Mouse (Mus musculus): ENCODE measurements around the gene Inpp5f.
"Not testable (repeated sequence)": the region's sequence is repeated elsewhere in the genome, so short reads cannot be mapped to it uniquely, and the experiment has no call there.

Inpp5f gene

DNA sequence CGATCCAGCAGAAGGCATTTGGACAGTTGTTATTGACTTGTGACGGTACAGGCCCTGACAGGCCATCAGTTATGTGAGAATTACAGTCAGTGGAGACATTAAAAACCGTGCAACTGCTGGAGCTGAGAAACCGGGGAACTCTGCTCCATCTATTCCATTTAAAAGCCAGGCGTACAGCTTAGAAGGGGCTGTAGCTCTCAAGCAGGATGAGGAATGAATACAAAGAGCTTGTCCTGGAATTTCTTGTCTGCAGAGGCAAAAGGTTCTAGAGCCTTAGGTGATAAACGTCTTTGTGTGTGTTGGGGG is 18.2 kb upstream of the Inpp5f start:
- no peak for DNase-seq (ENCODE audit: low spot score in 2 of 2)

DNA sequence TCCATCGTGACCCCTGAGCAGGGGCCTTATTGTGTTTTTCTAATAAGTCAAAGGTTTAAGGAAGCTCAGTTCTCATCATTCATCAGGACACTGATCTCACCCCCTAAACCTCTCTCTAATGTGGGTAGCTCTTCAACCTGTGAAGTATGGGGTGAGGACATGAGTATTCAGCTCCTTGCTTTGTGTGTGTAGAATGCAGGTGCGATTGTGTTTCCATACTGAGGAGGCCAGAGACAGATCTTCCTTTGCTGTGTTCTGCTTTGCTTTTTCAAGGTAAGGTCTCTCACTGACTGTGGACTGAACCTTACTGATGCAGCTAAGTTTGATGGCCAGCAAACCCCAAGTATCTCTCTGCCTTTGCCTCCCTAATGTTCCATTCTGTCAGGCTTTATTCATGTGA is 14.9 kb upstream of the Inpp5f start:
- DNase-seq (ENCODE audit: low spot score in 2 of 2): no peak

DNA sequence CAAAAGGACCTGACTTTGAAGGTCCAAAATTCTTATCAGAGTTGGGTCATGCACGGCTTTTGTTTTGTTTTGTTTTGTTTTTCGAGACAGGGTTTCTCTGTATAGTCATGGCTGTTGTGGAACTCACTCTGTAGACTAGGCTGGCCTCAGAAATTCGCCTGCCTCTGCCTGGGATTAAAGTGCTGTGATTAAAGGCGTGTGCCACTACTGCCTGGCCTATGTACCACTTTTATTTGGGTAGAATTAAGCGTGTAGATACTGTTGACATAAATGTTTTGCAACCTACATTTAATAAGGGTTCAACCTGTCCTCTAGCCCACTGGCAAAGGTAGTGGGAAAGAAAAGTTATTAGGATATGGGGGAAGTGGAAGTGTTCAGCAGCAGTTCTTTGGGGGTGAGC is 12.1 kb upstream of the Inpp5f start:
- no peak for DNase-seq (ENCODE audit: low spot score in 2 of 2)

DNA sequence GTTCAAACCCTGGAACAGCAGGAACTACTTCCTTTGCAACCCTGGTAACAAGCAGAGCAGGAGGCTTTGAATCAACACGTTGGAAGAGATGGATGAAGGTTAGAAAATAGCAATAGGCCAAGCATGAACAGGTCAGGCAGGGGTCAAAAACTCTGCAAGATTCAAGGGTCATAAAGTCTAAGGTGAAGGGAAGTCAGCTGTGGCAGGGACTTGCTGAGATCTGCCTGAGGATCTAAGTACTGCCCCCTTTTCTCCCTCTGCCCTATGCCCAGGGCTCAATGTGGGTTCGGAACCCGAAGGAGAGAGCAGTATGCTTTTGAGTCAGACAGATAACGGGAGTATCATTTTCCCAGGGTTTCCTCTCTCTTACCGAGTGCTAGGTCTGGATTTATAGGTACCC is 9.3 kb upstream of the Inpp5f start:
- DNase-seq (ENCODE audit: low spot score in 2 of 2): no peak

DNA sequence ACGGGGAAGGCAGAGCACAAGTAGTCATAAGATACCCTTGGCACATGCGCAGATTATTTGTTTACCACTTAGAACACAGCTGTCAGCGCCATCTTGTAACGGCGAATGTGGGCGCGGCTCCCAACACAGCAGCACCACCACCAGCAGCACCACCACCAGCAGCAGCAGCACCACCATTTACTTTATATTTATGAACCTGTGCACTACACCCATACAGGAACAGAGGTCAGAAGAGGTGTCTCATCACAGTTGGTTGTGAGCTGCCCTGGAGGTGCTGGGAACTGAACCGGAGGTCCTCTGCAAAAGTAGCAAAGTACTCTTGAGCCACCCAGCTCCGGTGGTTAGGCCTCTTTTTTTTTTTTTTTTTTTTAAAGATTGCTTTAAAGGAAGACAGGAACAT is 1.2 kb upstream of the Inpp5f start:
- DNase-seq (ENCODE audit: low spot score in 2 of 2): not testable (repeated sequence)

DNA sequence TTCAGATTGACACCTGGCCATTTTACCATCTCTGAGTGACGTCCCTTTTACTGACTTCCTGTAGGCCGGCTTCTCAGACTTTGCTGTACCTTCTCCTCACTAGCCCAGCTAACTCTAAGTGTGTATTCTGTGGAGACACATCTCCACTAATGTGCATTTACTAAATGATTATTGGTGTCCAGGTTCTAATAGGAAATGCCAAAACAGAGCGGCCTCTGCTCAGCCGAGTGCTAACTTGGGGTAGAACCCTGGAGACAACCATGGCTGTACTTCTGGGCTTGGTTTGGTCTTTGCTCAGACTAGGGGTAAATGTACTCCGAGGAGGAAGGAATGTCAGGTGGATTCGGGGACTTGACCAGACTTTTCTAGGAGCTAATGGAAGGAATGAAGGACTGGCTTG is 638 bp upstream of the Inpp5f start:
- no peak for DNase-seq (ENCODE audit: low spot score in 2 of 2)

DNA sequence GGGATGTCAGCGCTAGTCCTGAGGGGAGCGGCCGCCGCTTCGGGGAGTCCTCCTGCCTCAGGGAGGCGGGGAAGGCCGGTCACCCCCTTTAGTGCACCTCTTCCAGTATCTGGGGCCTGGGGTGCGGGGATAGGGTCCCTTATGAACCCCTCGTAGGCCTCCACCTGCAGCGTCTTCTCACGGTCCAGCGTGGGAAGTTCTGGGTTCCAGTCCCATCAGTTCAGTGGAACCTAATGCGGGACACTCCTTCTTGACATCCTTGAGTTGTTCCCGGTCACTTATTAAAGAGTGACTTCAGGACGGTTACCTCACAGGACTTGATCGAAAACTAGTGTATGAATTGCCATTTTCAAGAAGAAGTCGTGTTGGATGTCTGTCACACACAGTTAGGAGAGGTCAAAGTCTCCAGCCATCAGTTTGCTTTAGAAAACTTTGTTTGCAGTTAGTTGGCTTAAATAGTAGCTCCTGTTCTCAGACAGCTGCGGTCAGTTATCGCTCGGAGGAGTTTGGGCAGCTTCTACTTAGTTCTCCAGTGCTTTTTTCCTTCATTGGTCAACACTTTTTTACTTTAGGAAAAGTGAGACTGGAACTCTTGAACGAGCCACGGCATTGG is 777 bp downstream of the Inpp5f start:
- DNase-seq (ENCODE audit: low spot score in 2 of 2): no peak

DNA sequence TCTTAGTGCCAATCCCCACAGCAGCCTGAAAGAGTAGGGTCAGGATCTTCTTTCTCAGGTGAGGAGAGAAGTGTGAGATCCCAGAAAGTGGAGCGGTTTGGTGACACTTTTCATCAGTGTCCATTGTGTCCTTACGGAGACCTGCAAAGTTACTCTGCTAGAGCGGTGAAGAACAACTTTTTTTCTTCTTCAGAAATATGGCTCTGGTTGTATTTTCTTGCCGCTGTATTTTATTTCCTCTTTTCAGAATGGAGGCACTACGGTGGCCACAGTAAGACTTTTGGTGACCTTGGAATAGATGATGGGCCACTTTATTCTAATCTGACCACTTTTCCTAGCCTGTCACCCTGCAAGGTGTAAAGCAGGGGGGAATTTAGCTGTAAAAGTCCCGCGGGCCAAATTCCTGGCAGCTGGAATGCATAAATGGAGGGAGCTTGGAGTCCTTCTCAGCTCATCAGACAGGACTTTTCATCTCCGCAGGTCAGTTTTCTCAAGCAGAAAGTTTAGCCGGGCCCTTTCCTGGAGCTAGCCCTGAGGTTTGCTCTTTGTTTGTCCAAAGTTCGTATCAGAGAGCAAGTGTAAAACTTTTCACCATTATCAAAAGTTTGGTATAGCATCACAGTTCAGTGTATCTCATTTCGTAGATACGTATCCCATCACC is 1.5 kb downstream of the Inpp5f start:
- DNase-seq (ENCODE audit: low spot score in 2 of 2): no peak

DNA sequence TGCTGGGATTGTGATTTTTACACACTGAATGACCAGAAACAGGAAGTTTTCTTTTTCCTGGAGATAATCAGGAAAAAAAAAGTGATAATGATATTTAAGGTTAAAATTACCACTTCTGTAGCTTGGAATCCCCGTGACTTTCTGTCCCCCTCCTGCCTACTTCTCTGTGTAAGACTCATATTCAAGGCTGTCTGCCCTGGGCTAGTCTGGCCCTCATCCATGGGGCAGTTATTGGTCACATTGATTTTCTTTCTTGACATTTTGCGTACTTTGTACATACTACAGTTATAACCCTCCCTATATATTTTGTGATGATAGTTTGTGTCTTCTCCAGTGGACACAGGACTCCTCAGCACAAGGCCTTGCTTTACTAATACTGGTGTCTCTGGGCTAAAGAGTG is 2.5 kb downstream of the Inpp5f start:
- DNase-seq (ENCODE audit: low spot score in 2 of 2): no peak

DNA sequence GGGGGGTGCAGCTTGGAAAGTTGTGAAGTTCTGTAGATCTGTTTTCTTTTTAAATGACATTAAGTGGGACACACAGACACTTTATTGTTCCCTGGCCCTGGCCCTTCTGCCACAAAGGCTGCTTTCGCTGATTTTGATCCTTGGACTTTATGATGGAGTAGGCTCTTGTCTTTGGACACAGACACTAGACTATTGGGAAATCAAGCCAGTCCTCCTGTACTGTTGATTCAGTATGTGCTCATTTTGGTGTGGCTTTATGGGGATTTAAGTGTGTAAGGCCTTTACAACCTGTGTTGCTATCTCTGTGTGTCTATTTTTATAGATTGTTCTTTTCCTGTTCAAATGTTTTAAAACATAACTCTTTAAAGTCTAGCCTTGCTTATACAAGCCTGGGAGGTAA is 6.5 kb downstream of the Inpp5f start:
- no peak for DNase-seq (ENCODE audit: low spot score in 2 of 2)

DNA sequence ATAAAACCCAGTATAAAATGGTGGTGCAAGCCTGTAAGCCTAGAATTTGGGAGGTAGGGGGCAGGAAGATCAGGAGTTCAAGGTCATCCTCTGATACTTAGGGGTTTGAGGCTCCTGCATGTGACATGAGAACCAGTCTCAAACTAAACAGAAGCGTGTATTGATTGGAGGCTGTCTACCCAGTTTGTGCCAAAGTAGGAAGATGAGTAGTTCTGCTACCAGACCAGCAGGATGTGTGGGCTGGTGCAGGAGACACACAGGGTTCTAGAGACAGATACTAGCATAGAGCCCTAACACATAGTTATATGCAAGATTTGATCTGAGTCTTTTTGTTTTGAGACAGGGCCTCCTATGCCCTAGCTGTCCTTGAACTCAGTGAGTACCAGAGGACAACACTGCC is 9.1 kb downstream of the Inpp5f start:
- DNase-seq (ENCODE audit: low spot score in 2 of 2): no peak

DNA sequence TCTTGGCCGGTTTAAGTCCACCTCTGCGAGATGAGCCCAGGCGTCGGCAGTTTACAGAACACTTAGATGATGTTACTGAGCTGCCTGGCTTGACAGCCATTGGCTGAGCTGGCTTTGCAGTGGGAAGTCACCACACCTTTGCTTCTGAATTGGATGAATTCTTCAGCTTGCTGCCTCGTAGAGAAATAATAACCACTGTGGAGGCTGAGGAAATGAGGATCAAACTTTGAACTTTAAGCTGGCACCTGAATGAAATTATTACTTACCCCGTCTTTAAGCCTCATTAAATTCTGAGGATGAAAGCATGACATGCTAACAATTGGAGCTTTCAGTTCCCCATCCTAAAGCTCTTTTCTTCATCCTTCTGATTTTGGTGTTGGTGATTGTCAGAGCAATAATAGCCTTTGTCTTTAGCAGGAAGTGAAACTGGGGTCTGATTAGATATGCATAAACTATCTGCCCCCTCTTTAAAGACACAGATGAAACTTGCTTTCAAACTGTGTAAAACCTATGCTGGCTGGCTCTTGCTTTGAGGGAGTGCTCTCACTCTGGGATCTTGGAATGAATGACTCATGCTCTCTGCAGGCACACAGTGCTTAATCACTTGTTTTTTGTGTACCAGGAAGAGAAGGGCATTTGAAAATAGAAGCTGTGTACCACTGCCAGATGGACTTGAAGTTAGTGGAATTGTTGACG is 11.3 kb downstream of the Inpp5f start:
- DNase-seq (ENCODE audit: low spot score in 2 of 2): no peak

DNA sequence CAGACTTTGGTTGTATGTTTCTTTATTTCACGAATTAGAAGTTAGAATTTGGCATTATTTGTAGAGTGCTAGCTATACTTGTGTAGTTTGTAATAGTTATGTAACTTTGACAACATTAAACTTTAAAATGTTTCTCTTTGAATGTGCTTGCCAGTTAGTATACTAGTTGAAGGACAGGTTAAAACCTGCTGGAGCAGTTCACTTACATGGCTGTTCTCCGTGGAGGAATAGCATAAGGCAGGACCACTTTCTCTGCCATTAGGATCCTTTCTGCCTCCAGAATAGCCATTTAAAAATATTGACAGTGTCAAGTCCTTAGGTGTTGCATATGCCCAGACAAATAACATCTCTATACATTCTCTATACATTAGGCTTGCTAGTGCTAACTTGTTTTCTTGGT is 11.9 kb downstream of the Inpp5f start:
- no peak for DNase-seq (ENCODE audit: low spot score in 2 of 2)

DNA sequence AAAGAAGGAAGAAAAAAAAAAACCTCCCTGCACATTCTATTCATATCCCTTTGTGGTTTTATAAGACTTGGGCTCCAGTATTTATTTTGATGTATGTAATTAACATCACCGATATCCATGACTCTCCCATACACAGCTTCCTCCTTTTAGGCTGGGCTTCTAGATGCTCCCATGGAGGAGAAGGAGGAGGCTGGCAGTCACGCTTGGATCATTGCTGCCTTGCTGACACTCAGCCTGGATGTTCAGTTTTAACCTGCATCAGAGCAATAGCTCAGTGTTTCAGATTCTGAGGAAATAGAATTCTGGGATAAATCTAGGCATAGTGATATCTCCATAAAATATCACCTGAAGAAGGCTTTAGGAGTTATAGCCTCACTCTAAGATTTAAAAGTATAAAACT is 14.3 kb downstream of the Inpp5f start:
- no peak for DNase-seq (ENCODE audit: low spot score in 2 of 2)

DNA sequence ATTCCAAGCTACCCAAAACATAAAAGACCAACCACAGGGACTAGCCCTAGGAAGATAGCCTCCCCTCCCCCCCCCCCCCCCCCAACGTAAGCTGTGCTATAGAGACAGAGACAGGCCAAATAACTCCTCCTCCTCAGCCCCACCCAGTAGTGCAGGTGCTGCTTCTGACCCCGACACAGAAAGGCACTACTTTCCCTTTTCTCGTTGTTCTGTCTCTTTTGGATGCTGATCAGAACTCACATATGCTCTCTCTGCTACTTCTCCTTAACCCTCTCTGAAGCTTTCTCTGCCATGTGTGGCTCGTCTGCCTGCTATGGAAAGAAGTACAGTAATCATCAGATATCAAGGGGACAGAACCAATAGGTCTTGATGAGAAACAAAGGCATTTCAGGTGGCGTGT is 15.5 kb downstream of the Inpp5f start:
- DNase-seq (ENCODE audit: low spot score in 2 of 2): no peak

DNA sequence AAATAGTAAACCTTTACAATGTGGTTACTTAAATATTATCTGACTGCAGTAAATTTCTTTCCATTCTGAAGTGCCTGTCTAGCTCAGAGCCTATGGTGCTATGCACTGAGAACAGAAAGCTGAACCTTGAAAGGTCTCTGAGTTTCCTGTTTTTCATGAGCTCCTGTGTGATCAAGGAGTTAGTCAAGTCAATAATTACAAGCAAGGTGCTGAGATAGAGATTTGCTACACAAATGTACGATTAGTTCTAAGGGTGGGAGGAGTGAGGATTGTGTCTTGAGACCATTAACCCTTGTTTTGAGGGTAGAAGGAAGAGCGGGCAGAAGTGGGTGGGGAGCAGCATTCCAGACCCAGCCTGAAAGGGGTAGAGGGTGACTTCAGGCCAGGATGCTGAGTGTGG is 16.1 kb downstream of the Inpp5f start:
- DNase-seq (ENCODE audit: low spot score in 2 of 2): no peak

DNA sequence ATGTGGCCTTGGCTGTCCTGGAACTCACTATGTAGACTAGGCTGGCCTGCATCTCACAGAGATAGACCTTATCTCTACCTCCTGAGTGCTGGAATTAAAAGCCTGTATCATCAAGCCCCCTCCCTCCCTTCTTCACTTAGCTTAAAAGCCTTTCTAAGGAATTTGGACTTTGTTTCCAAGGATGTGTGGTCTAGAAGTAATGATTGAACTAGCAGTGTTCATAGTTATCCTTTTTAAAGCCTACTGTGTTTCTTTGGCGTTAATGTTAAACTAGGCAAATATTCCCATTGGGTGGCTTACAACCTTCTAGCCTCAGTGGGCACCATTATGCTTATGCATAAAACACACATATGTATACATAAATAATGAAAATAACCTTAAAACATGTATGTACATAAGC is 16.6 kb downstream of the Inpp5f start:
- DNase-seq (ENCODE audit: low spot score in 2 of 2): no peak

DNA sequence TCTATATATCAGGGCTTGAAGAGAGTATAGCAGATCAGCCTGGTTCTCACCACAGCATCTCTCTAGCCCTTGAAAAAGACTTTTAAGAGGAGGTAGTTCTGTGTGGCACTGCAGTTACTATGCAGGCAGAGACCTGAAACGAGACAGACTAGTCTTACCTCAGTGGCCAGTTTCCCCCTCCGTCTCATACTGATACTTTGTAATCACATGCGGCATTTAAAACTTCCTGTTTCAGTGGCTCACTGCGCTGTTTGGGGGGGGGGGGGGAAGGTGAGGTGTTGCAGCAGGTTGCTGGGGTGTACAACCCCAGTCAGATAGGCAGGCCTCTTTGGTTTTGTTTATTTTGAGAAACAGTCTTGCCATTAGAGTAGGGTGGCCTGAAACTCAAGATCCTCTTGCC is 22.0 kb downstream of the Inpp5f start:
- DNase-seq (ENCODE audit: low spot score in 2 of 2): no peak

DNA sequence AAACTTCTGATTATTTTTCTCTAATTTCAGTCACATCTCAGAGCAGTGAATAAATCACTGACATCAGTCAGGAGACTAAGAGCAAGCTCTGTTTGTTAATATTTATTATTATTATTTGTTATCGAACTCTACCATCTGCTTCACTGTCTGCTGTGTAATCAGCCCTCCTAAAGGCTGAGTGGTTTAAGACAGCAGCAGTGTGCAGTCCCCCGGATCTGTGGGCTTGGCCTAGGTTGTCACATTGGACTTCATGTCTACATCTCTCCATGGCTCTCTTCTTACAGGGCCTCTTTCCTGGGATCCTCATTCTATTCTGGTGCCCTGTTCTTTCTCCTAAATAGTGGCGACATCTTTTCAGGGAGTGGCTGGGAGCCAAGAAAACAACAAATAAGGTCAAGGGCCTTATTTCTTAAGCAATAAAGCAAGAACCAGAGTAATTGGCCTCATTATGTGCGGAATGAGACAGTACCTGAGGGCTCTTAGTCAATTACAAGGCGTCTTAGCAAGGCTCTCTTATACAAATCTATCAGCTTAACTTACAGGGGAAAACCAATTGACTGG is 28.9 kb downstream of the Inpp5f start:
- DNase-seq (ENCODE audit: low spot score in 2 of 2): no peak

DNA sequence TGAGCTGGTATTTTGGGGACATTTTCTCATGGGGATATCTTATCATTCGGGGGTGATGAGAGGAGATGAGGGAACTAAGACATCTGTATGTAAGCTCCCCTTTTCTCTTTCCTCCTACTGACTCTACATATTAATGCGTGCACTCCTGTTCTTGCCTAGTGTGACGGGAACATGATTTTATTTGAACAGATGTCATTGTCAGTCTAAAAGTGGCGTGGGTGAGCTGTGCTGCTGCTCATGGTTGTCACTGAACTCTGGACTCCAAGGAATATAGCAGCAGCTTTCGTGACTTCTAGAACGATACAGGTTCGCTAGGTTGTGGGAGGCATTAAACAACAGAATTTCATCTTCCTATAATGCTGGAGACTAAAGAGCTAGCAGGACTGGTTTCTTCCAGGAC is 30.4 kb downstream of the Inpp5f start:
- DNase-seq (ENCODE audit: low spot score in 2 of 2): no peak

DNA sequence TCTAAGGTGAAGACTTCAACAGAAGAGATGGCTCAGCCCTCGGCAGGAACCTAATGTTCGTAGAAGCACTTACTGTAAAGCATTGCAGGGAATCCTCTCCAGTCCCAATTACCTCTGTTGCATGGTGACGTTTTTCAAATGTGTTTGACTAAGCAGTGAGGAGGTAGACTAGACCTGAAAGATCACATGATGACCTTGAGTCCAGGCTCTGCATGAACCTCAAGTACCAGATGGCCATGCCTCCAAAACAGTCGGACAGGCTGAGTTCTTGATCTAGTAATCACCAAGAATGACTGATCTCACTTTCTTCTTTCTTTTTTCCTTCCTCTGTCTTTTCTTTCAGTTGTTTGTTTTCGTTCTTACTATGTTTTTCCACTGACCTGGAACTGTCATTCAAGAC is 31.3 kb downstream of the Inpp5f start:
- no peak for DNase-seq (ENCODE audit: low spot score in 2 of 2)

DNA sequence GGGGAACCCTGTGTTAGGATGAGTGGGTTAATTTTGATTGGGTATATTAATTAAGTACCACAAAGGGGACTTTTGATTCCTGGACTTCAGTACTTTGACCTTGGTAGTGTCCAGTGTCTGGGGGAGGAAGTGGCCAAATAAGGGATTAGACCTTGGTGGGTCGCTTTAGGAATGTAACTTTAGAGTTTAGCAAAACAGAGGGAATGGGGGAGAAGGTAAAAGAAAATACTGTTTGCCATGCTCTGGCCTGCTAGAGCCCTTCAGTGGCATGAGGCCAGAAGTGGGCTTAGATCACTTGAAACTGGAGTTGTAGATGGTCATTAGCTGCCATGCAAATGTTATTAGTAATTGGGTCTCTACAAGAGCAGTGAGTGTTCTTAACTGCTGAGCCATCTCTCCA is 45.8 kb downstream of the Inpp5f start:
- no peak for DNase-seq (ENCODE audit: low spot score in 2 of 2)

DNA sequence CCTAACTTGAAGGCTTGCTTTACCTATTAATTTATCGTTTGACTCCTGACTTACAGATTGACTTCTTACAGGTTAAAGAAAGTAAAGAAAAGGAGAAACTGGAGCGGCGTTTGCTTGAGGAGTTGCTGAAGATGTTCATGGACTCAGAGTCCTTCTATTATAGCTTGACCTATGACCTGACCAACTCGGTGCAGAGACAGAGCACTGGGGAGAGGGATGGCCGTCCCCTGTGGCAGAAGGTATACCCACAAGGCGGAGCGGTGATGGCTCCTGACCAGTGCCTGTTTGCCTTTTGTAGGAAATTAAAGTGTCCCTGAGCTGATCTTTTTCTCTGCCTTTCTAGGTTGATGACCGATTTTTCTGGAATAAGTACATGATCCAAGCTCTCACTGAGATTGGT is 52.8 kb downstream of the Inpp5f start:
- no peak for DNase-seq (ENCODE audit: low spot score in 2 of 2)
